Mouse (Mus musculus): ENCODE data around the gene Tnrc18. TPM values are rescaled to one million over a fixed set of nuclear protein-coding genes. Genes with fewer than 3 reads are reported as not detected.
"Not testable (repeated sequence)": the region's sequence is repeated elsewhere in the genome, so short reads cannot be mapped to it uniquely, and the experiment has no call there.

The Tnrc18 gene
- polyA plus RNA-seq, 1 experiment from 2014 or later = 32.5 TPM

- Histone ChIP-seq H3K4me3 (ENCODE audit: low read depth, low read length) (no peak overlapping the region), H3K27ac (ENCODE audit: low read depth, low read length) (no peak overlapping the region), H3K9ac (ENCODE audit: low read length) (no peak overlapping the region), H3K27me3 (ENCODE audit: control insufficient read depth, insufficient read depth, low read length) (no peaks in the 10 kb centered on the region), H3K4me2 (ENCODE audit: low read depth) (no peak overlapping the region), H3K9me3 (ENCODE audit: control insufficient read depth, low read length) (no peaks in the 10 kb centered on the region), H3K36me3 (ENCODE audit: control insufficient read depth, insufficient read depth, low read length) (no peaks in the 10 kb centered on the region), H3K4me1 (ENCODE audit: control insufficient read depth, insufficient read depth, low read length) (no peaks in the 10 kb centered on the region)
- DNase-seq (ENCODE audit: low spot score) = no peak
- ATAC-seq (ENCODE audit: insufficient read depth, low FRiP score, low TSS enrichment) = no peak
- 87% methylated on average over 7 of the region's 7 CpGs for WGBS
Measured at GRCm38 (mm10) chr5:142848911-142849310, 31.4 kb upstream of the Tnrc18 start.

GRCm38 (mm10) chr5:142848149-142848548 lies 30.7 kb upstream of the Tnrc18 start:
- no peak overlapping the region for H3K4me2 ChIP-seq (ENCODE audit: low read depth)
- WGBS = 79% methylated on average over 3 of the region's 3 CpGs
- no peaks in the 10 kb centered on the region for H3K9me3 ChIP-seq (ENCODE audit: control insufficient read depth, low read length)
- no peaks in the 10 kb centered on the region for H3K36me3 ChIP-seq (ENCODE audit: control insufficient read depth, insufficient read depth, low read length)
- DNase-seq (ENCODE audit: low spot score) = no peak
- H3K27ac ChIP-seq (ENCODE audit: low read depth, low read length) = no peak overlapping the region
- no peak overlapping the region for H3K4me3 ChIP-seq (ENCODE audit: low read depth, low read length)
- H3K27me3 ChIP-seq (ENCODE audit: control insufficient read depth, insufficient read depth, low read length) = no peaks in the 10 kb centered on the region
- no peak for ATAC-seq (ENCODE audit: insufficient read depth, low FRiP score, low TSS enrichment)
- H3K4me1 ChIP-seq (ENCODE audit: control insufficient read depth, insufficient read depth, low read length) = no peaks in the 10 kb centered on the region
- H3K9ac ChIP-seq (ENCODE audit: low read length) = no peak overlapping the region

GRCm38 (mm10) chr5:142844467-142844866 lies 27.0 kb upstream of the Tnrc18 start:
- H3K9me3 ChIP-seq (ENCODE audit: control insufficient read depth, low read length) = no peaks in the 10 kb centered on the region
- H3K27me3 ChIP-seq (ENCODE audit: control insufficient read depth, insufficient read depth, low read length) = no peaks in the 10 kb centered on the region
- WGBS = 60% methylated on average over 8 of the region's 8 CpGs
- no peak overlapping the region for H3K9ac ChIP-seq (ENCODE audit: low read length)
- no peaks in the 10 kb centered on the region for H3K36me3 ChIP-seq (ENCODE audit: control insufficient read depth, insufficient read depth, low read length)
- H3K4me3 ChIP-seq (ENCODE audit: low read depth, low read length) = no peak overlapping the region
- ATAC-seq (ENCODE audit: insufficient read depth, low FRiP score, low TSS enrichment) = no peak
- no peak overlapping the region for H3K4me2 ChIP-seq (ENCODE audit: low read depth)
- no peak overlapping the region for H3K27ac ChIP-seq (ENCODE audit: low read depth, low read length)
- no peaks in the 10 kb centered on the region for H3K4me1 ChIP-seq (ENCODE audit: control insufficient read depth, insufficient read depth, low read length)
- DNase-seq (ENCODE audit: low spot score) = no peak

GRCm38 (mm10) chr5:142842137-142842642 lies 24.7 kb upstream of the Tnrc18 start:
- Histone ChIP-seq H3K4me2 (ENCODE audit: low read depth) (no peak overlapping the region), H3K4me3 (ENCODE audit: low read depth, low read length) (no peak overlapping the region), H3K9me3 (ENCODE audit: control insufficient read depth, low read length) (no peaks in the 10 kb centered on the region), H3K36me3 (ENCODE audit: control insufficient read depth, insufficient read depth, low read length) (no peaks in the 10 kb centered on the region), H3K27ac (ENCODE audit: low read depth, low read length) (no peak overlapping the region), H3K4me1 (ENCODE audit: control insufficient read depth, insufficient read depth, low read length) (no peaks in the 10 kb centered on the region), H3K27me3 (ENCODE audit: control insufficient read depth, insufficient read depth, low read length) (no peaks in the 10 kb centered on the region), H3K9ac (ENCODE audit: low read length) (no peak overlapping the region)
- peak; percentile 38; the same call in 1 of the 2 replicates for ATAC-seq (ENCODE audit: insufficient read depth, low FRiP score, low TSS enrichment)
- DNase-seq (ENCODE audit: low spot score) = peak; percentile 51
- WGBS = 28% methylated on average over 7 of the region's 7 CpGs

GRCm38 (mm10) chr5:142841372-142842136 lies 24.1 kb upstream of the Tnrc18 start:
- Histone ChIP-seq H3K36me3 (ENCODE audit: control insufficient read depth, insufficient read depth, low read length) (no peaks in the 10 kb centered on the region), H3K27ac (ENCODE audit: low read depth, low read length) (no peak overlapping the region), H3K4me2 (ENCODE audit: low read depth) (no peak overlapping the region), H3K9ac (ENCODE audit: low read length) (no peak overlapping the region; the same call in 1 of the 2 replicates), H3K4me1 (ENCODE audit: control insufficient read depth, insufficient read depth, low read length) (no peaks in the 10 kb centered on the region), H3K27me3 (ENCODE audit: control insufficient read depth, insufficient read depth, low read length) (no peaks in the 10 kb centered on the region), H3K4me3 (ENCODE audit: low read depth, low read length) (no peak overlapping the region), H3K9me3 (ENCODE audit: control insufficient read depth, low read length) (no peaks in the 10 kb centered on the region)
- ATAC-seq (ENCODE audit: insufficient read depth, low FRiP score, low TSS enrichment) = no peak
- no peak for DNase-seq (ENCODE audit: low spot score)
- WGBS = 84% methylated on average over 8 of the region's 8 CpGs

- WGBS = 95% methylated on average over 2 of the region's 2 CpGs
- not testable (repeated sequence) for H3K9me3 ChIP-seq (ENCODE audit: control insufficient read depth, low read length); H3K4me1 ChIP-seq (ENCODE audit: control insufficient read depth, insufficient read depth, low read length); H3K9ac ChIP-seq (ENCODE audit: low read length); H3K4me2 ChIP-seq (ENCODE audit: low read depth); H3K27ac ChIP-seq (ENCODE audit: low read depth, low read length); H3K36me3 ChIP-seq (ENCODE audit: control insufficient read depth, insufficient read depth, low read length); H3K27me3 ChIP-seq (ENCODE audit: control insufficient read depth, insufficient read depth, low read length); DNase-seq (ENCODE audit: low spot score); H3K4me3 ChIP-seq (ENCODE audit: low read depth, low read length); ATAC-seq (ENCODE audit: insufficient read depth, low FRiP score, low TSS enrichment)
Measured at GRCm38 (mm10) chr5:142837427-142837826, 20.0 kb upstream of the Tnrc18 start.

GRCm38 (mm10) chr5:142836891-142837290 lies 19.4 kb upstream of the Tnrc18 start:
- Histone ChIP-seq H3K9me3 (ENCODE audit: control insufficient read depth, low read length) (no peaks in the 10 kb centered on the region), H3K4me3 (ENCODE audit: low read depth, low read length) (no peak overlapping the region), H3K27me3 (ENCODE audit: control insufficient read depth, insufficient read depth, low read length) (no peaks in the 10 kb centered on the region), H3K36me3 (ENCODE audit: control insufficient read depth, insufficient read depth, low read length) (no peaks in the 10 kb centered on the region), H3K4me1 (ENCODE audit: control insufficient read depth, insufficient read depth, low read length) (no peaks in the 10 kb centered on the region), H3K9ac (ENCODE audit: low read length) (no peak overlapping the region), H3K4me2 (ENCODE audit: low read depth) (no peak overlapping the region), H3K27ac (ENCODE audit: low read depth, low read length) (no peak overlapping the region)
- WGBS = 82% methylated on average over 6 of the region's 6 CpGs
- DNase-seq (ENCODE audit: low spot score) (no peak), ATAC-seq (ENCODE audit: insufficient read depth, low FRiP score, low TSS enrichment) (no peak)

GRCm38 (mm10) chr5:142833646-142834438 lies 16.4 kb upstream of the Tnrc18 start:
- 67% methylated on average over 8 of the region's 8 CpGs for WGBS
- no peaks in the 10 kb centered on the region for H3K36me3 ChIP-seq (ENCODE audit: control insufficient read depth, insufficient read depth, low read length)
- no peak overlapping the region for H3K27ac ChIP-seq (ENCODE audit: low read depth, low read length)
- no peak overlapping the region for H3K9ac ChIP-seq (ENCODE audit: low read length)
- no peak for ATAC-seq (ENCODE audit: insufficient read depth, low FRiP score, low TSS enrichment)
- H3K4me3 ChIP-seq (ENCODE audit: low read depth, low read length) = no peak overlapping the region
- DNase-seq (ENCODE audit: low spot score) = no peak
- H3K27me3 ChIP-seq (ENCODE audit: control insufficient read depth, insufficient read depth, low read length) = no peaks in the 10 kb centered on the region
- H3K4me1 ChIP-seq (ENCODE audit: control insufficient read depth, insufficient read depth, low read length) = no peaks in the 10 kb centered on the region
- H3K9me3 ChIP-seq (ENCODE audit: control insufficient read depth, low read length) = no peaks in the 10 kb centered on the region
- H3K4me2 ChIP-seq (ENCODE audit: low read depth) = no peak overlapping the region
